In genomic region chr10:86784126-86784675, GRCm38 (mm10) we compare ENCODE assay signal across 26 mouse cellular contexts. TPM values are rescaled to one million over a fixed set of nuclear protein-coding genes. Genes with fewer than 3 reads are reported as not detected.
A peak's percentile ranks its signal among the peaks of the same experiment; 100 is the strongest.
DNase-seq lines count a peak whose midpoint lies in the region; ATAC-seq and TF ChIP-seq lines count a peak whose summit lies in the region.
"Had no signal": no experiment of that assay in that cellular context is flagged by ENCODE, and none has a peak within 500 bp of the region (broad histone marks: within the 10 kb centered on the region; RNA-seq: fewer than 3 reads in every experiment).

No protein-coding gene starts in this region.

- H3K4me3 ChIP-seq in heart, embryonic 10.5 days = no peak overlapping the region
- H3K4me3 ChIP-seq: embryonic facial prominence, embryonic 15.5 days; forebrain, embryonic 15.5 days; hindbrain, embryonic 12.5 days had no signal

- in situ Hi-C loops in Patski (cut with MboI; ENCODE audit: low pct_unique_long_range_greater_than_20kb) = loop anchor here (5.0 kb wide), 1 partner anchor 38 kb away; no protein-coding TSS in a partner anchor

- peak; percentile 56 for DNase-seq in heart, adult 11 months
- DNase-seq in heart, embryonic 10.5 days (ENCODE audit: low spot score) = no peak
- peak; percentile 58 for DNase-seq in 3134 (ENCODE audit: extremely low read depth, insufficient read length, low spot score)
- DNase-seq in 3T3-L1 (ENCODE audit: low read depth, low spot score) = peak; percentile 63
- peak; percentile 27 for DNase-seq in Patski (ENCODE audit: low read depth, low spot score)
- no peak for DNase-seq in neural tube, embryonic 10.5 days (ENCODE audit: extremely low spot score, low spot score)
- DNase-seq in spleen, postnatal 10 days (ENCODE audit: low spot score in 2 of 2) = no peak
- DNase-seq: adrenal gland, postnatal 25 days; cerebellum, adult 2 months; cerebellum, postnatal 14 days; embryo, embryonic 11 days; gastrocnemius, postnatal 25 days; heart, postnatal 10 days; heart, postnatal 4 days had no signal

- no peaks in the 10 kb centered on the region for H3K9me3 ChIP-seq in heart, embryonic 10.5 days
- H3K9me3 ChIP-seq: embryonic facial prominence, embryonic 15.5 days; forebrain, embryonic 15.5 days; hindbrain, embryonic 12.5 days had no signal

- POLR2A ChIA-PET in Patski (lab: Charles Lee) = no interaction called here

- ATAC-seq in Patski = no peak
- ATAC-seq in CD4-positive, CD25-positive, alpha-beta regulatory T cell, adult 4 months = no peak
- ATAC-seq: forebrain, embryonic 15.5 days; hindbrain, embryonic 16.5 days; inflammation-experienced regulatory T-cells, adult 6 months; intestine, postnatal 0 days had no signal

- 82% methylated on average over 5 of the region's 5 CpGs for WGBS in heart, embryonic 10.5 days

- H3K36me3 ChIP-seq in heart, embryonic 10.5 days = no peaks in the 10 kb centered on the region
- H3K36me3 ChIP-seq: embryonic facial prominence, embryonic 15.5 days; forebrain, embryonic 15.5 days; hindbrain, embryonic 12.5 days had no signal

- no peak for TF ChIP-seq CTCF in Patski (IDR thresholded peaks at IDR 0.05)

- CTCF ChIA-PET in Patski (lab: Charles Lee) = interaction anchor here (0.8 to 1.0 kb wide), 2 partner anchors 10 to 53 kb away, joined by 3 to 5 read pairs; no protein-coding TSS in a partner anchor

- H3K27ac ChIP-seq in heart, embryonic 10.5 days = no peak overlapping the region
- H3K27ac ChIP-seq: embryonic facial prominence, embryonic 15.5 days; forebrain, embryonic 15.5 days; hindbrain, embryonic 12.5 days had no signal

- H3K27me3 ChIP-seq in heart, embryonic 10.5 days (ENCODE audit: insufficient read depth, poor library complexity, severe bottlenecking) = no peaks in the 10 kb centered on the region
- H3K27me3 ChIP-seq in Patski = no peaks in the 10 kb centered on the region
- H3K27me3 ChIP-seq: CH12.LX; embryonic facial prominence, embryonic 15.5 days; forebrain, embryonic 15.5 days had no signal

- peaks cover 36% of the 10 kb centered on the region for H3K4me1 ChIP-seq in heart, embryonic 10.5 days

RNA-seq across cellular contexts. Expression of gene Nt5dc3, which starts 5.4 kb away (rescaled TPM):
- polyA plus RNA-seq in heart, embryonic 10.5 days (2016; fragmentation: Nextera tagmentation; extraction: Ambion mirVana) = 1.4 and 1.6 TPM in 2 replicates
- 10.9 TPM for polyA plus RNA-seq in Patski (2021)
- 1 to 10 TPM; 1.4 to 2.6 TPM for polyA plus RNA-seq in CD4-positive, CD25-positive, alpha-beta regulatory T cell, adult 4 months (2017; shearing (Covaris generic))

RNA-seq across cellular contexts. Expression of gene Gm49358, which starts 20.4 kb away (rescaled TPM):
- polyA plus RNA-seq in heart, embryonic 10.5 days (2016; fragmentation: Nextera tagmentation; extraction: Ambion mirVana) = not detected in 2 replicates
- 0.51 TPM for polyA plus RNA-seq in Patski (2021)
- polyA plus RNA-seq in CD4-positive, CD25-positive, alpha-beta regulatory T cell, adult 4 months (2017; shearing (Covaris generic)) = not detected
- polyA plus RNA-seq: C2C12; cerebellum, adult 2 months; embryonic facial prominence, embryonic 15.5 days; forebrain, embryonic 11.5 days; forebrain, embryonic 15.5 days; frontal cortex, adult 2 months; heart, embryonic 14.5 days; hindbrain, embryonic 12.5 days; hindbrain, embryonic 16.5 days; inflammation-experienced regulatory T-cells, adult 6 months; intestine, postnatal 0 days had no signal

Comparison
In these comparisons a context has a peak if more than half of its experiments do, and no peak if none do; other contexts are left out.
1. DNase-seq: peak in heart, adult 11 months (single experiment), 3134 (single experiment), 3T3-L1 (single experiment) and Patski (single experiment); none in heart, embryonic 10.5 days (single experiment), neural tube, embryonic 10.5 days (single experiment) and spleen, postnatal 10 days (0 of 2).